Mouse (Mus musculus) lung, adult 10 weeks (tissue): Measurements from ENCODE around the gene Folh1. TPM values are rescaled to one million over a fixed set of nuclear protein-coding genes. Genes with fewer than 3 reads are reported as not detected.

ENCODE experiments used
- polyA plus RNA-seq: library from polyadenylated mRNA; stranded (reverse); fragments of 350-450 nt; fragmentation: Illumina TruSeq; extraction: RNeasy Lipid Tissue Mini Kit (QIAGEN cat#74804); gene quantifications from one replicate; pipeline ENCODE4 v1.2.3, GENCODE M21; 2014; ENCODE audit warnings: low read depth, low replicate concordance; ENCODE audit not compliant: insufficient read depth

Gene Folh1
- polyA plus RNA-seq, result 0.66 TPM

GRCm38 (mm10) chr7:86775617-86776325 lies at the start of gene Folh1:
Gene Folh1 (minus strand): TSS chr7:86775943.

DNA sequence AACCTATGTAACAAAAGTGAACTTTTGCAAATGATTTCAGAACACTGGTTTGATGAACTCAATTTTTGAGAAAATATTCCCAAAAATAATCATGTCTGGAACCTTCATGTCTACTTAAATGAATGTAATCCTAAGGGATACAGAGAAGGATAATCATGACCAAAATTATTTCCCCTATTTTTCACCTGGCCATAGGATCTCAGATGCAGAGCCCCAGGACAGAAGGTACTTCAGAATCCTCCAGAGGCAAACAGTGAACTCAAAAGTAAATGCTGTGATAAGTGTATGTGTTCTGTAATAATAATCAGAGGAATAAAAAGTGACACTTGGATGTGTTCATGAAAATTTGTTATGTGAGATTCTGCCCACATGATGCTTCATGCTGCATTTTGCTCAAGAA lies 19.0 kb upstream of the Folh1 start, which contains the start of gene Vmn2r77:
Gene Vmn2r77, plus strand, starts transcription at position 301 of the 400 bp plus-strand sequence.

GRCm38 (mm10) chr7:86688030-86688429 lies 87.7 kb downstream of the Folh1 start, which contains the start of gene Olfr292:
Gene Olfr292 (plus strand): TSS chr7:86688330.

Other genes starting within 250 kb of the Folh1 start
- not detected for gene Olfr295, start 192.1 kb downstream of the Folh1 start, polyA plus RNA-seq
- gene Olfr294, start 159.3 kb downstream of the Folh1 start, polyA plus RNA-seq, result not detected
- not detected for gene Olfr293, start 126.9 kb downstream of the Folh1 start, polyA plus RNA-seq
- not detected for gene Olfr292, start 87.6 kb downstream of the Folh1 start, polyA plus RNA-seq
- gene Vmn2r77, start 19.1 kb upstream of the Folh1 start, polyA plus RNA-seq, result not detected
- not detected for gene Vmn2r78, start 139.2 kb upstream of the Folh1 start, polyA plus RNA-seq
- not detected for gene Vmn2r79, start 220.2 kb upstream of the Folh1 start, polyA plus RNA-seq